Mouse (Mus musculus): ENCODE measurements at regions not wholly inside any gene's neighbourhood (a gene's known extent, or its start where the extent isn't known, plus 50 kb on each side); places are given as distances from the start of the nearest gene placed in this dataset.

GRCm38 (mm10) chr12:29337336-29337735 lies 190.8 kb upstream of the Myt1l start:
- TF ChIP-seq POLR2A (IDR thresholded peaks at IDR 0.05; ENCODE audit: low read depth, low read length) (no peak), CTCF (IDR thresholded peaks at IDR 0.05; ENCODE audit: extremely low read depth, insufficient read depth, insufficient read length, insufficient replicate concordance) (no peak)

All from spleen, adult 2 months (tissue).